Mouse (Mus musculus) bone marrow macrophage, adult 2 months (primary cell): ENCODE measurements around the gene Gadd45g. TPM values are rescaled to one million over a fixed set of nuclear protein-coding genes. Genes with fewer than 3 reads are reported as not detected.

ENCODE experiments used
- H3K27ac ChIP-seq: 2 replicates; pipeline ENCODE4 v1.5.1; 2012; ENCODE audit warnings: low read depth, low read length; ENCODE audit not compliant: insufficient read depth
- H3K4me1 ChIP-seq: 2 replicates; pipeline ENCODE4 v1.6.1; 2012; ENCODE audit warnings: low read length; ENCODE audit not compliant: control insufficient read depth, insufficient read depth
- H3K4me3 ChIP-seq: 2 replicates; pipeline ENCODE4 v1.5.1; 2012; ENCODE audit warnings: mild to moderate bottlenecking, low read length, moderate library complexity; ENCODE audit not compliant: insufficient read depth
- CTCF ChIP-seq: IDR thresholded peaks from 2 replicates; pipeline ENCODE4 v1.5.1; 2012; ENCODE audit warnings: low read depth, mild to moderate bottlenecking, low read length, moderate library complexity
- POLR2A ChIP-seq: IDR thresholded peaks from 2 replicates; pipeline ENCODE4 v1.6.1; 2012; ENCODE audit warnings: mild to moderate bottlenecking, low read depth, low read length, borderline replicate concordance
- polyA plus RNA-seq: library from polyadenylated mRNA; stranded (reverse); fragments of >200 nt; gene quantifications from 2 replicates; pipeline ENCODE4 v1.2.4, GENCODE M21; 2012; ENCODE audit not compliant: missing spikeins, insufficient read depth, insufficient read length

Gene Gadd45g
- polyA plus RNA-seq, 1 experiment, result 5.5 TPM

DNA sequence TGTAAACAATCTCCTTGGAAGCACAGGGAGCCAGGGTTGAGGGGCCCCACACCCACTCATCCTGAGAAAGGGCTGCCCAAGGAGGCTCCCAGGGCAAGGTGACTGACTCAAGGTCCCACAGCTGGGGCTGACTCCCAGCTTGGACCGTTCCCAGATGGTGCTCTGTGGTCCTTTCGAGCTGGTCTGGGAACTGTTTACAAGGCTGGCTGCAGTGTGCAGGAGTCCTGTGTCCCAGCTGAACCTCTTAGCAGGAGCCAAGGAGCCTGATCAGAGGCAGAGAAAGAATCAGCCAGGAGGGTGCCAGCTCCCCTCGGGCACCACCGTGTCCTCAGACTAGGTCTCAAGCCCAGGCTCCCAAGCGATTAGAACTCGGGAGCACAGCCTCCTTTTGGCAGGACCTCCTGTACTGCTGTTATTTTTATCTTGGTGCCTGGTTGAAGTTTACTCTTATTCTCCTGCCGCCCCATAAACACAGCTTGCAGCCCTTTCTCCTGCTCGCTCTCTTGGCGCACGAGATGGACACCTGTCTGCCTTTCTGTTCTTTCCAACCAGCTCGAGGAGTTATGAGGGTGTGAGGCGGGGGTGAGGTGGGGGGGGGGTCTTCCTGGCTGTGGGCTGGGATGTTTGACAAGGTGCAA is 22.1 kb downstream of the Gadd45g start:
- Histone ChIP-seq H3K4me1 (no peaks in the 10 kb centered on the region), H3K27ac (no peak overlapping the region), H3K4me3 (no peak overlapping the region)
- TF ChIP-seq POLR2A, result no peak

DNA sequence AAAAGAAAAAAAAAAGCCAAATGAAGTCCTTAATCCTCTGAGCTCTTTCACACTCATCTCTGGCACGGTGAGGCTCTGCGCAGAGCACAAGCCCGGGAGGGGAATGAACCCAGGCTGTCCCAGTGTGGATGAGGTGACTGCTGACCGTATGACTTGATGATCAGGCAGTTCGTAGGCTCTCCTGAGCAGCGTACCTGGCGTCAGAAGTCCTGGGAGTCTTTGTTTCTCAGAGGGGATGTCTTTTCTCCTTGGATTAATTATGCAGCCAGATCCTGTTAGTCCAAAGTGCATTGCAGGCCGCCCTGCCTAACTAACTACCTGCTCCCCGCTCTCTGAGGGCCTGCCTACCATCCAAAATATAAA is 22.6 kb downstream of the Gadd45g start:
- TF ChIP-seq POLR2A, result no peak
- no peak for TF ChIP-seq CTCF
- Histone ChIP-seq H3K27ac (no peak overlapping the region), H3K4me3 (no peak overlapping the region)

DNA sequence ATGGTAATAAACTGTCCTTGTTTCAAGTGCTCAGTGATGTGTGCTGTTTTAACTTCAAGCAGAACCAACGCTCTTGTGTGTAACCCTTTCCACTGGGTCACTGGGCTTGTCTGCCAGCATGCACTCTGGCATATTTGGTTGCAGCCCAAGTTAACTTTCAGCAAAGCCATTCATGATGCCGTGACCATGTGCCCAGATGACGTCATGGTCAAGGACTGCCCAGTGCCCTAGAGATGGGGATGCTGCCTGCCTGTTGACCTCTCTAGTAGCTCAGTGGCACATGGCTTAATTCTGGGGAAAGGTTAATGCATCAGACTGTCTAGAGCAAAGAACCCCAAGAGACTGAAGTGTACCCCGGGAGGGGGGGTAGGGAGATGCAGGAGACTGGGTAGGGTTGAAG is 24.7 kb downstream of the Gadd45g start:
- Histone ChIP-seq H3K4me3 (no peak overlapping the region), H3K27ac (no peak overlapping the region), H3K4me1 (no peaks in the 10 kb centered on the region)
- TF ChIP-seq CTCF (no peak), POLR2A (no peak)

More for the DNA sequence above, 22.6 kb downstream of the Gadd45g start:
- no peaks in the 10 kb centered on the region for H3K4me1 ChIP-seq

DNA sequence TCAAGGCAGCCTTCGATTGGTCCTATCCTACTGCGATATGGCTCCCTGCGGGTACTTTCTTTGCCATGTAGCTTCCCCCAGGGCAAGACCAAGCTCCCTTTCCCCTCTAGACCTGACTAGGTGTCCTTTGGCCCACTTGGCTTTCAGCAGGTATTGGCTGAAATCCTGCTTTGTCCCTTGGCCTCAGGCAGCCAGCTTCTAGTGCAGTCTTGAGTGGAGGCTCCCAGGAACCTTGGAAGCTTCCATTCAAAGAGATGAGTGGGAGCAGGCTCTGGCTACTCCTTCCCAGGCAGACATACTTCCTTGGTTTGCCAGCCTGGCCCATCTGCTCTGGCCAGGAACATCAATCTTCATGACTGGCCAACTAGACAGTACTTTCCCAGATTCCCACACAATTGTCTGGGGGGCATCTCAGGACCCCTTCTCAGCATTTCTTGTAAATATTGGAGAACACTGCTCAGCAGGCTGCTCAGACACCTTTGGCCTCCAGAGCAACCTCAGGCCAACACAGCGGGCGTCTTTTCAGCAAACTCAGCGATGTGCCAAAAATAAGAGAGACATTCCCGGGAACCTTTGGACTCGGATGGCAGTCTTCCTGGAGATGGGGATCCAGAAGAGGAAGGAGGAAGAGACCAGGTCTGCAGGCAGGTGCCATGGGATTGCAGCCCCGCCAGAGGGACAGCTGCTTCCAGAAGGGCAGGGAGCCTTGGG is 25.9 kb downstream of the Gadd45g start:
- Histone ChIP-seq H3K27ac (no peak overlapping the region), H3K4me3 (no peak overlapping the region), H3K4me1 (no peaks in the 10 kb centered on the region)
- TF ChIP-seq CTCF (no peak), POLR2A (no peak)

DNA sequence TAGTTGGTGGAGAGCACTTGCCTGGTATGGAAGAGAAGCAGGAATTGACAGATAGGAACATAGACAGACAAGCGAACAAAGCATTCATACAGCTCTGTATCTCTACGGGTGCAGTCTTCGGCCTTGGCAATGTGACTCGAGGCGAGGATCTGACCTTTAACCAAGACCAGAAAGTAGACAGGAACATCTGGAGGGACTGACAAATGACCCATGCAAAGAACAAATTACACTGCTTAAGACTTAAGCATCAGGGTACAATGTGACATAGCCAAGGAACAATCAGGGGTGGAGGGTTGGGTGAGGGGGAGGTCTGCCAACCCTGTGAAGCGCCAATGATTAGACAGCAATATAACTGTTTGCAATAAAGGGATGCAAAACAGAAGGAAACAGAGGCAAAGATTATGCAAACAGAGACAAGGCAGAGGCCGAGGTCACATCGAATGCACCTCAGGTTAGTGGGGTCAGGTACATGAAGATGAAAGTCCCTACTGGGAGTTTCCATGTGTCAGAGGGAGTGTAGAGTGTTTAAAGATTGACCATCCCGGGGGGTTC is 26.6 kb downstream of the Gadd45g start:
- H3K27ac ChIP-seq, result no peak overlapping the region
- no peaks in the 10 kb centered on the region for H3K4me1 ChIP-seq
- H3K4me3 ChIP-seq, result no peak overlapping the region
- TF ChIP-seq POLR2A (no peak), CTCF (no peak)

DNA sequence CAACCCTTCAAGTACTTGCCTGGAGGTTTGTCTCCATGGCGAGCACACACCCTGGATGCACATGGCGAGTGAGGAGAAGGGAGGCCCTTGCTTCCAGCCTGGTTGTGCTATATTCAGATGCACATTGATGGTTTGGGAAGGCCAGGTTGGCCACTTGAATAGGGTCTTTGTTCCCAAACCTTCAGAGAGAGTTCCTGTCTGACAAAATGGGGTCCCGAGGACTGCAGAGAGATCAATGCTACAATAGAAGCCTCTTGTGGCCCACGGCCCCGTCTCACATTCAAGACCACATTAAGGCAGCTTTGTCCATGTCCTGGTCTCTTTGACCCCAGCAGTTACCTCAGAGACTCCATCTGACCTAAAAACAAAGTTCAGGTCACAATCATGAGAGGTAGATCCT is 27.3 kb downstream of the Gadd45g start:
- TF ChIP-seq POLR2A (no peak), CTCF (no peak)
- Histone ChIP-seq H3K4me1 (no peaks in the 10 kb centered on the region), H3K4me3 (no peak overlapping the region), H3K27ac (no peak overlapping the region)

DNA sequence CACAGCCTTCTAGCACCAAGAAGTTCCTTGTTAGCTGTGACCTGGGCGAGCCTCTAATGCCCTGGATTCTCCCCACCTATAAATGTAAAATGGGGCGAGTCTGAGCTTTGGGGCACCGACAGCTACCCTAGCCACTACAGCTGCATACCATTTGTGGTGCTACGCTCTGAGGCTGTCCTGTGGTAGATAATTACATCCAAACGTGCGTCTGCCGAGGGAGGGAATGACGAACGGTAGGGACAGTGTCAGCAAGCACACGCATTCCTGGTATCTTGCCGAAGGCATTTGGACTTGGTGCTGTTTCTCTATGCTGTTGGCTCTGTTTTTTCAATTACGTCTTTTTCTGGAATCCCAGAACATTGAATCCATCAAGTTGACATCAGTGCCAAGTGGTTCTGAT is 29.7 kb downstream of the Gadd45g start:
- TF ChIP-seq CTCF (no peak), POLR2A (no peak)
- Histone ChIP-seq H3K27ac (no peak overlapping the region), H3K4me3 (no peak overlapping the region), H3K4me1 (peaks cover 4% of the 10 kb centered on the region)

DNA sequence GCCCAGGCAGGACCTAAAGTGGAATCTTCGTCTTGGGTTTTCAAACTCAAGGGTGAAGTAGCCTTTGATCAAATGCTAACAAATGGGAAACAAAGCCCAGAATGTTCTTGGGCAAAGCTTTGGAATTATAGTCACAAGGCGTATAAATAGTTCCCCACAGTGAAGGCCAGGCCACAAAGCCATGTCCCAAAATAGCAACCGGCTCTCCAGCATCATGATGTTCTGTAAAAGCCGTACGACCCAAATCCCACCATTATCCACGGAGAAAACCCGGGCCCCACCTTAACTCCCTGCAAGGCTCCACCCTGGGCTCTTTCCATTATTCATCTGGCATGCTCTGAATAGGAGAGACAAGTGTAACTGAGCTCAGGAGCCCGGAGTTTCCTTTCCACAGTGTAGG is 32.3 kb downstream of the Gadd45g start:
- no peak for TF ChIP-seq CTCF
- TF ChIP-seq POLR2A, result no peak
- no peak overlapping the region for H3K4me3 ChIP-seq
- no peak overlapping the region for H3K27ac ChIP-seq
- H3K4me1 ChIP-seq, result peaks cover 16% of the 10 kb centered on the region

DNA sequence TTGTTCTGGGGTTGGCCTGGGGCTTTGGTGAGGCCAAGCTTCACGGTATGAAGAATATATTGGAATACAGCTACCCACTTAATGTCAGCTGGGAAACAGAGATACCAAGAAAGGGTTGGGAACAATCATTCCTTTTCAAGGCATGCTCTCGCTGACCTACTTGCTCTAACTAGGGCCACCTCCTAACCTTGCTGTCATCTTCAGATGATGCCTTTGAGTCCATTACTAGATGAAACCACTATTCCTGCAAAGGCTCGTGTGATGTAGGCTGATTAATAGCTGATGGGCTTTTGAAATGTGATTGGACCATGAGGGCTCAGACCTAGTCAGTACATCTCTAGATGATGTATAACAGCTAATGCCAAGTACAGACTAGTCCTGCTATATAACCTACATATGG is 33.1 kb downstream of the Gadd45g start:
- no peak overlapping the region for H3K27ac ChIP-seq
- H3K4me3 ChIP-seq, result no peak overlapping the region
- H3K4me1 ChIP-seq, result peaks cover 16% of the 10 kb centered on the region
- no peak for TF ChIP-seq POLR2A
- no peak for TF ChIP-seq CTCF

DNA sequence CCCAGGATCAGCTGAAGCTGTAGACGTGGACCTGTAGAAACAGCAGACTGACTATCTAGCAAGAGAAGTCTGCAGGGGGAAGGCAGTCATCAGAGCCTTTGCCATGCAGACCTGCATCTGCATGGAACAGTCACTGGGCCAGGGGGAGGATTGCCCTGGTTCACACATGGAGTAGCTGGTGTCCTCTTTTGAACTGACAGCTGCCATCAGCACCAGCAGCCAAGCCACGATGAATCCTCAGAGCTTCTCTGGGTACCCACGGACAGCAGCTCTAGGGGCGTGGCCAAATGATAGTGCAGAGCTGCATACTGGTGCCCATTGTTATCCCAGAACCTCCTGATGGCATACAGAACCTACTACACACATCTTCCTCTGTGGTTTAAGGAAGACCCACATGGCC is 33.5 kb downstream of the Gadd45g start:
- H3K4me3 ChIP-seq, result no peak overlapping the region
- H3K4me1 ChIP-seq, result peaks cover 16% of the 10 kb centered on the region
- no peak for TF ChIP-seq CTCF
- no peak for TF ChIP-seq POLR2A
- H3K27ac ChIP-seq, result no peak overlapping the region
